Mouse (Mus musculus) embryo, embryonic 11.5 days (tissue): ENCODE measurements around the gene Ska2.

ENCODE experiments used
- DNase-seq: peaks from one replicate; pipeline ENCODE4 v3.0.0-alpha.2; 2012; ENCODE audit warnings: low read depth, low spot score

Ska2 gene

DNA sequence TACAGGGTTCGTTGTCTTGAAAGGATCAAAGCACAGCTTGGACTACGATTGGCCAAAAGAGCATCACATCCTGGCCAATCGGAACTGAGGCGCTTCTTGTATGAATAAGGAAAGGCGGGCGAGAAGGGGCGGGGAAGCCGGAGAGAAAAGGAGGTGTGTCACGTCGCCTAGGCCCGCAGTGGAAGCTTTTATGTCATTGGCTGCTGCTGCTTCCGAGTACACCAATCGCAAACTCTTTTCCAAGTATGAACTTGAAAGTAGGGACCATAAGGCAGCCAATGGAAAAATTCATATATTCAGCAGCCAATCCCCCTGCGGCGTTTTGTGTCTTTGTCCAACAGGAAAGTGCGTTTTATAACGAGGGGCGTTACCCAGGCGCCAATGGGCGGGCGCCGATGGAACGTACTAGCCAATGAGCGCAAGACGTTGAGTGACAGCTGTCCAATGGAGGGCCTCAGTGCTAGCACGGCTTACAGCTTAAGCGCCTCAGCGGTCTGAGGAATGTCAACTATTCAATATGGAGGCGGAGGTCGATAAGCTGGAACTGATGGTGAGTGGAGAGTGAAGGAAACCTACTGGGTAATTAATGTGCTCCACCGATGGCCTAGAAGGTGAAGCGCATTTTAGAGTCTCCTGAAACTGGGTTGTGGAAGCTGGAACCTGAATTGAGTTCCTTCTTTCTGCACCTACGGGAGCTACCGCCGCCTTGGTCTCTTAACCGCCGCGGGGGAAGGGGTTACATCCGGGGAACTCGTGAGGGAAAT, at the start of gene Ska2:
TSS of gene Ska2 (plus strand) at position 480 of the 764 bp plus-strand sequence.
- peak; percentile 99 for DNase-seq

DNA sequence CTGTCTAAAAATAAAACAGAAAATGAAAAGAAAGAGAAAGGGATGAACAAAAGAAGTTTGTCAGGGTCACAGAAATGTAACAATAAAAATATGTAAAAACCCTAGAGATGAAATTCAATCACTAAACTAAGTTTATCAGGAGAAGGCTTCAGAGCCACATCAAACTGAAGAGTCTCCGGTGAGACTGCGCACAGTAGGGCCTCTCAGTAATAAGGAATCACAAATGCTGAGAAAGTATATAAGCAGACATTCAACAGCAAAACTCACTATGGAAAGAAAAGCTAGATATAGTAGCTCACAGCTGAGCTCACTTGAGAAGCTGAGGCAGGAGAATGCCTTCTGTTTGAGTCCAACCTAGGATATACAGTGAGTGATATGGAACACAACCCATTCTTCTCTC, 48.6 kb upstream of the Ska2 start:
- no peak for DNase-seq

DNA sequence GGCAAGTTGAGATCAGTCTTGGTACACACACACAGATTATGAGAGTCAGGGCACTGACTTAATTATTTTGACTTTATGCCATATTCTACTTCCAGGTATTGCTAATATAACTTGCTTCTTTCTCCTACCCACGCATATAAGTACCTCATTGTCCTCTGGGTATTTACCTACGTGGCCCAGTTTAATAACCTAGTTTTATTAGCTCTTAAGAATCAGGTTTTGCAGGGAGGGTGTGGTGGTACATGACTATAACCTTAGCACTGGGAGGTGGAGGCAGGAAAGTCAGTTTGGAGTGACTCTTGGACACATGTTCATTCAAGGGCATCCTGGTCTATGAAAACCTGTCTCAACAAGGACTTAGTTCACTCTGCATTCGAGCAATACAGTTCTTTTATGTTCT, 46.9 kb upstream of the Ska2 start:
- no peak for DNase-seq

DNA sequence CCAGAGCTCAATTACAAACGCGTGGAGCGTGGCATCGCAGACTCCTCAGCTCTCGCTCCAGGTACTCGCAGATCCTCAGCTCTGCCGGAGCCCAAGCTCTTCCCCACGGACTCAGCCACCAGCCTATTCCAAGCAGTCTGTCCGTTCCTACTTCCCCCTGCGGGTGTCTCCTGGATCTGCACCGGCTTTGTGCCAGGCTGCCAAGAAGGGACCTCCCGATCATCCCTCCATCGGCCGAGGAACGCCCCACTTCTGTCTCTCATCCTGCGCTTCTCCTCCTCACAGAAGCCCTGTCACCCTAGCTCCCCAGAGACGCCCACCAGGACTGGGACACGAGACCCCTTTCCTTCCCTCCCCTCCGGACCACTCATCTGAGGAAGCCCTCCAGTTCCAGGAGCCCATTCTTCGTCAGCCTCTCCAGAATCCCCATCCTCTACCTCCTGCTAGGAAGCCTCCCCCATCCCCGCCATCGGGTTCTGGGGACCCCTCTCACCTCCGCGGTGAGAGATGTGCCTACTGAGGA, 35.6 kb upstream of the Ska2 start:
- peak; percentile 41 for DNase-seq

DNA sequence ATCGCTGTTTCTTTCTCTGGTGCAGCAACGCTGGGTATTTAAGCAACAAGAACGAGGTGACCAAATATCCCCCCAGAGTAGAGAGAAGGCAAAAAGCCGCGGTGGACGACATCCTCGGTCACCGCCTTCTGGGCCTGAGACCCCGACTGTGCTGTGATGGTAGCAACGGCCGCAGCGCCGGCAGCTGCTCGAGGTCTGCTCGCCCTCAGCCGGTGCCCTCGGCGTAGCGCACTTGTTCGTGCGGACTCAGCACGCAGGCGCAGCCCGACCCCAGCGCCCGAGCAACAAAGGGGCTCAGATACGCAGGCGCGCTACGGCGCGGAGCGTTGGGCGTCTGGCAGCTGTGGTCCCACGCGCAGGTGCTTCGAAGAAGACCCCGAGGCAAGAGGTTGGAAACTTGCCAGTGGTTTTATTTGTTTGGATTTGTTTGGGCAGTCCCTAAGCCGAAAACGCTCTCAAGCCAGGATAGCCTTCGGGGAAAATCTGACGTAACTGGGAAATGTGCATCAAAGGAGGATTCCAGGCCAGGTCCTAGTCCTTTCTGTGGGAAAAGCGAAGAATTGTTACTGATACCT, 35.1 kb upstream of the Ska2 start, which contains the start of gene Gdpd1:
TSS of gene Gdpd1 (minus strand) at position 197 of the 575 bp plus-strand sequence.
- peak; percentile 90 for DNase-seq

DNA sequence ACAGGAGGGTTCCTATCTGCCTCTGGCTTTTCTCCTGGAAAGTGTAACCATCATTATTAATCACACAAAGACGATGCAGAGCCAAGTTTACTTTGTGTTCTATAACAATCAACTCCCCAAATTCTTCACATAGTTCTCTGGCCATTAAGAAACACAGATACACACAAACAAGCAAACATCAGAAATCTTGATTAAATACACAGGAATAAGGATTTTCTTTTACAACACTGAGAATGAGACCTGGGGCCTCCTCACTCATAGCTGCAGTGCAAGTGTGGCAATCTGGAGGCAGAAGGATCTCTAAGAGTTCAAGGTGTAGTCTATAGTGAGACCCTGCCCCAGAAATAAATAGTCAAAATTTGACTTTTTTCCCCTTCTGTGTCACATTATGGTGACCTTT, 25.3 kb upstream of the Ska2 start:
- DNase-seq, result no peak

DNA sequence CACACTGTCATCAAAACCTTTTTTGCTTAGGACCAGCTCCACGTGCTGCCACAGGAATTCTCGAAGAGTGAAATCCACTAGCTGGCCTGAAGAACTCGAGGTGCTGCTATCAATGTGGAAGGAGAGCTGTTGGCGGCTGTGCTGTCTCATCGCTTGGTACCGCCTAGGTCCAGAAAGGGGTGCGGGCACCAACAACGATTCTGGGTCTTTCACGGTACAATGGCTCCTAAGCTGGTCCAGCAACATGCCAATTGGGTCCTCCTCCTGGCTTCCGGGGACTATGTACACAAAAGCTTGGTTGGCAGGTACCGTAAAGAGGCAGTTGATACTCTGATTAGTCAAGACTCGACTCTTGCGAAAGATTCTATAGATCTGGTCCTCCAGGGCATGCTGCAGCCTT, 23.6 kb upstream of the Ska2 start:
- no peak for DNase-seq

DNA sequence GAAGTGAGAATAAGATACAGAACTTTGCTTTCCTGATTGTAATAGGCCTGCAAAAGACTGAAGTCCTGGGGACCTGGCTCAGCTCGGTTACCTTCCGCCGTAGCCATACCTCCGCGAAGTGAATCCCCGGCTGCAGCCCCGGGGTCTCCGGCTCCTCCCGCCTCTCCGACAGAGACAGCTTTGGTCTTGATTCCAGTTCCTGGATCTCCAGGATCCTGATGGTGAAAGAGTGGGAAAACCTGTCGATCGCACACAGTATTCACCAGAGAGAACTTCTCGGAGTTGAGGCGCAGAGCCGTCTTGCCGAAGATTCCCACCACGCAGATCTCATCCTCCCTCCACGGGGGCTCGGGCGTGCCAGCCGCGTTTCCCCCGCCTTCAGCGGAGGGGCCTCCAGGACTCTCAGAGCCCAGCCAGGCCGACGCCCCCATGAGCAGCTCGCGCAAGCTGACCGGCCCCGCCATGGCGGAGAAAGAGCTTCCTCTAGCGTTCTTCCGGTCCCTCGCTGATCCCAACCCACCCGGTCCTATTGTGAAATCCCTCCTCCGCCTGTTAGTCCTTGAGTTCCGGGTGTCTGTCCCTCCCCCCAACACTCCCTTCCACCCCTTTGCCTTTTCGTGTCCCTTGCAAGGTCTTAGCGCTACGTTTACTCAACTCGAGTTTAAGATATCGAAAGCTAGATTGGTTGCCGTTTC, 22.6 kb upstream of the Ska2 start, which contains the start of gene Smg8:
TSS of gene Smg8 (minus strand) at position 485 of the 695 bp plus-strand sequence.
- DNase-seq, result peak; percentile 67

DNA sequence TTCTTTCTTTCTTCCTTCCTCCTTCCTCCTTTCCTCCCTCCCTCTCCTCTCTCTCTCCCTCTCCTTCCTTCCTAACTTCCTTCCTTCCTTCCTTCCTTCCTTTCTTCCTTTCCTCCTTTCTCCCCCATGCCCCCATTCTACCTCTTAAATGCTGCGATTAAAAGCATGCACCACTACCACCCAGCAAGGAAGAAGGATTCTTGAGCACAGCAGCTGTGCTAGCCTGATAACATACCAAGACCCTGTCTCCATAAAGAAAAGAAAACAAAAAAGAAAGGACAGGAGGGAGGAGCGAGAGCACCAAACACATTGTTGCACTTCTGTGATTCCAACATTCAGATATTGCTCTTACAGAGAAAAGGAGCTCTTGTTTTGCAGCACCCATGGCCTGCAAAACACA, 21.9 kb upstream of the Ska2 start:
- no peak for DNase-seq

DNA sequence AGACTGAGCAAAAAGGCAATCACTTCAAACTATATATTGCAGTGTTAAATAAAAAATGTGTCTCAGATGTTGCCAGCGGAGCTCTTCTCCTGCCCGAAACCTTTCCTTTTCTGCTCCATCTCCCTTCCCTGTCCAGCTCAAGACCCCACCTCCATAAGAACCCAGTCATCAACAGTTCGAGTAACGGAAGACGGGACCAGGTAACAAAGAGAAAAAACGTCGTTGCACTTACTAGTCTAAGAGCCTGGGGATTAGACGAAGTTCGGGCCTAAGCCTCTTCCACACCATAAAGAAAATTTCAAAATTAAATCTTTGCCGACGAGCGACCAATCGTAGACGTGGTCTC, 652 bp upstream of the Ska2 start, which contains the start of gene Prr11:
TSS of gene Prr11 (minus strand) at position 300 of the 346 bp plus-strand sequence.
- no peak for DNase-seq

DNA sequence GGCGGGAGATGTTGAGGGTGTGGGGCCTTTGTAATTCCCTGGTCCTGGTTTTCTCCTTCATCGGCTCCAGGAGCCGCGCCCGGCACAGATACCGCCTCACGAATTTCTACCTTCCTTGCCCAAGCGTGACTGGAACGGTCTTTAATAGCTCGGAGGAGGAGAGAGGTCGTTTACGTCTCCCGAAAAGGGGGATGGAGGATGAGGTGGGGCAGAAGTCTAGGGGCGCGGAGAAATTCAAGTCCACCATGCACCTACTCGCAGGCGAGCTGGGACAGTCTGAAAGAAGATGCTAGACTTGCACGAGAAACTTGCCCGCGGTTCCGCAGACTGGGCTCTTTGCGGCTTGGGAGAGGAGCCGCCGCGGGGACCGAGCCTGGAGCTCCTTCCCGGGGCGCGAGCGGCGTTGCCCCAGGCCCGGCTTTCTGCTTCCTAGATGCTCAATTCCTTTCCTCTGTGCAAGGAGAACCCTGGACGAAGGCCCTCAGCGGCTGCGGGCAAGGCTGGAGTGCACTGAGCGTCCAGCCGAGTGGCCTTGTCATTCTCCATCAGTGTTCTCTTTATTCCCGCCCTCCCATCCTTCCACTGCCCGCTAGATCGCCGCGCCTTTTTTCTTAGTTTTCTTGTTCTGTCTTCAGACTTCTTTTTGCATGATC, 611 bp downstream of the Ska2 start:
- peak; percentile 30 for DNase-seq

DNA sequence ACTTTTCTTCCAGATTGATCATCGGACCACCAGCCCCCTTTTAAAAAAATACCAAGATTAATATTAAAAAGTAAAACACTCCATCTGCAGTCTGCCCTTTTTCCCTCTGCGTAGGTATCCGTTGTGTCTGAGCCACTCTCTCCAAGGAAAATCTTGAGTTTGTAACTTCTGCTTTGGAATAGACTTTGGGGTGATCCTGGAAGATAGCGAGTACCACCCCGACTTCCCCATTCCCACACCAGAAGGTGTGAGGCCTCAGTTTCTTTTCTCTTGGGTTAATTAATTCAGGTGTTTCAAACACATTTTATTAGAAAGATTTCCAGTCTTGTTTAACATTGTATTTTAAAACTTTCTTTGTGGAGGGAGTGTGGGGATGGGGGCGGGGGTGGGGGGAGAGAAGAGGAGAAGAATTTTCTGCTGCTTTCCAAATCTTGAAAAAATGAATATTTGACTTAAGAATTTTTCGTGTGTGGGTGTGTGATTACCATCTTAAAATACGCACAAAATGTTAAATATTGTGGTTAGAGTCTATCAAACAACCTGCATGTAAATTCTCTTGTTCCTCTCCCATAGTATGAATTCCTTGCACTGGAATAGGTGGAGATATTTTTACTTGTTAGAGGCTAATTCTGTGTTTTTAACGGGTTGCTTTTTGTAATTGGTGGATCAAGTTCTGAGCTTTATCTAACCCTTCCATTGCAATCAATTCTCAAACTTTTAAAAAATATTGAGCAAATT, 1.3 kb downstream of the Ska2 start:
- DNase-seq, result no peak

DNA sequence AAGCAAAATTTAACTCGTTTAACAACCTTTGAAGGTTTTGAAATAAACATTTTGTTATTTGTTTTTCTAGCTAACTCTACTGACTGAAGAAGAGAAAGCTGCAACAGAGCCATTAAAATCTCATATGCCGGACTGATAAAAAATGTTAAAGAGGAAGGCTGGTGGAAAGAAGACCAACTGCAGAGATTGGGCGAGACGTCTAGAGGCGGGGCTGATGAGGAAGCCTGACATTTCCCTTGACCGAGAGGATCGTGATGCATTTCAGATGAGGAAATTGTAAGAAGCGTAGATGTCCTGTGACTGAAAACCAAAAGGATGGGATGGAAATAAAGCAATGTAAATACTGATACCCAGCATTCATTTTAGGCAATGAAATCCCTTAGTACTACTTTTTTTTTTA, 12.8 kb downstream of the Ska2 start:
- DNase-seq, result no peak

DNA sequence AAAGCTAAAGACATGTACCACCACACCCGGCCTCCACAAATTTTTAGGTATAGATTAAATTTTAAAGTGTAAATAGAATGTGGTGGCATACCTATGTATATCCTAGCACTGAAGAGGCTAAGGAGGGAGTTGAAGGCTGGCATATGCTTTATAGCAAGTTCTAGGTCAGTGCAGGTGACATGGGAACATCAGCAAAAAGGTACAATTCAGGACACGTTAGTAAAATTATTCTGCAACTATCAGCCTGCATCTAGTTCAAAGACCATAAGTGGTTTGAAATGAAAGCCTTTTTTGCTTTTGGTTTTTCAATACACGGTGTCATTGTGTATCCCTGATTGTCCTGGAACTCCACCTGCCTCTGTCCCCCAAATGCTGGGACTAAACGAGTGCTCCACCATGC, 16.5 kb downstream of the Ska2 start:
- no peak for DNase-seq

DNA sequence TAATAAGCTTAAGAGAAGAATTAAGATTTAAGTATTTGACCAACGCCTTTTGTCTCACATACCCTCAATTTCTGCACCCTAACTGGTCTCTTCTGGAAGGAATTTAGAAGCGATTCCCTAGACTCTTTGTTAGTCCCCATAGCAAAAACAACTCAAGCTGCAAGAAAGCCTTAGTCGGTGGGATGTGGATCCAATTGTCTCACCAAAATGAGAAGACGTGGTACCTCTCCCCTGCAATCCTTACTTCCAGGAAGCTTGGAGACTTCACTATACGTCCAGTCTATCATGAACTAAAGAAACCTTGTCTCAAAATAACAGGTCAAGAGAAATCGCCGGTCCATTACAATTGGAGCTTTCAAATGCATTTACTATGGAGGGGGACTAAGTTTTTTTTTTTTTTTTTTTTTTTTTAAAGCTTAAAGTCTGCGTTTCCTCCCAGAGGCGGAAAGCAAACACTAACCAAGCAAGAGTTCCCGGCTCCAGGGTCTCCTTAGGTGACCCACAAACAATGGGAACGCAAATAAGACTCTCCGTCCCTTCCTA, 17.3 kb downstream of the Ska2 start:
- DNase-seq, result peak; percentile 14

DNA sequence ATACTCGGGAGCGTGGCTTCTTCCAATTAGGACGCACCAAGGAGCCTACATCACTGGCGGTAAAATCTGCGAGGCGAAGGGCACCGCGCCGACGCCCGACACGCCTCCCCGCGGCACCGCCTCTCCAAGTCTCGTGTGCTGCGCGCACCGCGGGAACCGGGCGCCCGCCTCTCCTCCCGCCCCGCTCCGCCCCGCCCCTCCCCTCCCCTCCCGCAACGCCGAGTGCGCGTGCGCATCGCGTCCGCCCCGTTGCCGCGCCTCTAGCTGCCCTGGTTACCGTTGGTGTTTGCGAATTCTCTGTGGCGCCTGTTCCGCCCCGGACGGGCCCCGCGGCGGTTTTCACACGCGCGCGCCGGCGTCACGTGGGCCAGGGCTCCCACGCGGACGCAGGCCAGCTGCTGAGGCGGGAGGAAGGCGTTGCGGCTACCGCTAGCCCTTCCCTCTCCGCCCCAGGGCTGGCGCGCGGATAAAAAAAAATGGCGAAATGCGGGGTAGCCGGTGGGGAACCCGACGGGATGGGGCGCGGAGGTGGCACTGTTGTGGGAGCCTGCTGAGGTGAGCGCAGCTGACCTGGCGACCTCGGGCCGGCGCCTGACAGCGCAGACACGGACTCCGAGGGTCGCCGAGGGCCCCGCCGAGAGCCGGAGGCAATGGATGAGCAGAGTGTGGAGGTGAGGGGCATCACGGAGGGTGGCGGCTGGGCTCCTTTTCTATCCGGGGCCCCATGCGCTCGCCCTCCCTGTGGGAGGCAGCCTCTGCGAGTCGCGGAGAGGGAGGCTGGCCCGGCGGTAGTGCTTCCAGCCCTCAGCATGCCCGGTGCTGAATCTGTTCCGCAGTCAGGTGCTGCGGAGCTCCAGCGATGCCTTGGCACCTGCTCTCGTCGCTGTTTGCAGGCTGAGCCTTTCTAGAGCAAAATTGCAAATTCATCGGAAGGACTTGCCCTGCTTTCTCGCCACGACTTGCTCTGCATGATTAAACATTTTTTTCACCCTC, 18.1 kb downstream of the Ska2 start, which contains the start of gene Trim37:
TSS of gene Trim37 (plus strand) at position 254 of the 993 bp plus-strand sequence.
- peak; percentile 89 for DNase-seq

DNA sequence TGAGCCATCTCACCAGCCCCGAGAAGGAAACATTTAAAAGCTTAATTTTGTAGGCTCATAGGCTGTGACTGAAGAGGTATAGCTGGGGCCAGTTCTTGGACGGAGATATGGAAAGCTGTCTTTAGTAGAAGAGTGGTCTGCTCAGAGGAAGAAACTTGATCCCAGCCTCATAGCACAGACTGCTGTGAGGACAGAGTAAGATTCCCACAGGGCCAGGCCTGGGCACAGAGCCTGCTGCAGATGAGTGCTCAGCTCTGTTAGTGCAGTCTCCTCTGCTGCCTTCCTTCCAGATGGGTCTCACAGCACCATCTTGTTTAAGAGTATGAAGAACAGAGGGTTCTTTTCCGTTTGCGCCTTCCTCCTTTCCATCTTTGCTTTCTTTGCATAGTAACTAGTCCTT, 27.2 kb downstream of the Ska2 start:
- DNase-seq, result no peak

DNA sequence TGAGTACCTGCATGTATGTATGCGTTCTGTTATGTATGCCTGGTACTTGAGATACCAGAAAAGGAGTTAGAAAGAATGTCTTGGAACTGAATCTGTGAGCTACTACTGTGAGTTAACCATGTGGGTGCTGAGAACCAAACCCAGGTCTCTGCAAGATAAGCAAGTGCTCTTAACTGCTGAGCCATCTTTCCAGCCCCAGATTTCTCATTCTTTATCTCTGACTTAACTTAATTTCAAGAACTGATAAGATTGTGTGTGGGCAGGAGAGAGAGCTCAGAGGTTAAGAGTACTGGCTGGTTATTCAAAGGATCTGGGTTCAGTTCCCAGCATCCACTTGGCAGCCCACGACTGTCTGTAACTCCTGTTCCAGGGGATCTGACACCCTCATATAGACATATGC, 49.0 kb downstream of the Ska2 start:
- no peak for DNase-seq

DNA sequence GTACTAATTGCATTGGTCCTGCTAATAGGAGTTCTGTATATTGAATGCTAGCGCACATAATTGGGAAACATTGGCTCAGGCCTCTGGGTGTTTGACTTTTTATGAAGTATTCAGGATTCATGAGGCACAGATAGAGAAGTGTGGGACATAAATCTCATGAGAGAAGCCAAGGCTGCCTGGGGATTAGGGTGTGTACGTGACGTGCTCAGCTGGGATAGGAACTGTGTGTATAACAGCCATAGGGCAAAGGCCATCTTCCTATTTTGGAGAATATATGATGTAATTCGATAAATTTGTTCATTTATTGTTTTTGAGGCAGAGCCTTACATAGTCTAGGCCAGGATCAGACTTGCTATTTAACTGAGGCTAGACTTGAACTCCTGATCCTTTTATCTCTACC, 53.7 kb downstream of the Ska2 start:
- DNase-seq, result no peak

DNA sequence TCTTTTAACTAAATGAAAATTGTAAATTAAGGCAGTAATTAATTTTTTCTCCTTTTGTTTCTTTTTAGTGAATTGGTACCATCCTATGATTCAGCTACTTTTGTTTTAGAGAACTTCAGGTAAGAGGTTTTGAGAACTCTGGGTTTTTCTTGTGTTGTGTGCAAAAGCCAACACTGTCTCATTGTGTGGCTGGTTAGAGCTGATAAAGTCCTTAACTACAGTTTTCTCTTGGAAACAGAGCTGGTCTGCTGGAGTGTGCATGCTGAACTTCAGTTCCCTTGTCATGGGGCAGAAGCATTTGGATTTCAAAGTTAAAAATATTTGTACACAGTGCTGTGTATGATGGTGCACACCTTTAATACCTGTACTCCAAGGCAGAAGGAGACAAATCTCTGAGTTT, 54.7 kb downstream of the Ska2 start:
- no peak for DNase-seq
